In genomic region chr5:103926398-103926797, GRCm38 (mm10) we compare ENCODE assay signal across 12 mouse cellular contexts. TPM values are rescaled to one million over a fixed set of nuclear protein-coding genes. Genes with fewer than 3 reads are reported as not detected.
DNase-seq lines count a peak whose midpoint lies in the region; TF ChIP-seq lines count a peak whose summit lies in the region.
"Had no signal": no experiment of that assay in that cellular context is flagged by ENCODE, and none has a peak within 500 bp of the region (broad histone marks: within the 10 kb centered on the region; RNA-seq: fewer than 3 reads in every experiment).

No protein-coding gene starts in this region.

- no peaks in the 10 kb centered on the region for H3K27me3 ChIP-seq in heart, adult 2 months (ENCODE audit: control insufficient read depth, insufficient read depth, low read length)
- no peaks in the 10 kb centered on the region for H3K27me3 ChIP-seq in heart, embryonic 10.5 days (ENCODE audit: insufficient read depth, poor library complexity, severe bottlenecking)
- H3K27me3 ChIP-seq: heart, embryonic 15.5 days; stomach, embryonic 15.5 days had no signal

- TF ChIP-seq CTCF in heart, adult 2 months (IDR thresholded peaks at IDR 0.05): peak; percentile 62

- H3K79me2 ChIP-seq in heart, adult 2 months (replicated peaks; ENCODE audit: control insufficient read depth, insufficient read depth, low read length): no peaks in the 10 kb centered on the region

- no peak overlapping the region for H3K4me3 ChIP-seq in heart, adult 2 months
- H3K4me3 ChIP-seq in heart, embryonic 10.5 days: no peak overlapping the region
- H3K4me3 ChIP-seq: heart, embryonic 15.5 days; megakaryocyte, embryonic 14.5 days; stomach, embryonic 15.5 days had no signal

- H3K9ac ChIP-seq in heart, adult 2 months (ENCODE audit: low read depth, low read length): no peak overlapping the region
- H3K9ac ChIP-seq: heart, embryonic 15.5 days; stomach, embryonic 15.5 days had no signal

- intact Hi-C loops in heart, adult 2 months (cut with DNase I): loop anchor here (5.0 kb wide), 1 partner anchor 249 kb away; no protein-coding TSS in a partner anchor
- intact Hi-C loops in left cerebral cortex, postnatal 10 days (cut with DNase I): loop anchor here (10.0 kb wide), 1 partner anchor 572 kb away; no protein-coding TSS in a partner anchor

- peaks cover 1% of the 10 kb centered on the region; the same call in 1 of the 2 replicates for H3K4me1 ChIP-seq in heart, adult 2 months (ENCODE audit: control insufficient read depth, insufficient read depth, low read length)
- H3K4me1 ChIP-seq in heart, embryonic 10.5 days: peaks cover 6% of the 10 kb centered on the region; the same call in 1 of the 2 replicates
- H3K4me1 ChIP-seq: stomach, embryonic 15.5 days had no signal

- no peak for TF ChIP-seq EP300 in heart, adult 2 months (IDR thresholded peaks at IDR 0.05; ENCODE audit: insufficient read depth, low read depth, low read length)

- 74% methylated on average over 12 of the region's 12 CpGs for WGBS in heart, adult 2 months
- WGBS in heart, embryonic 10.5 days: 62% methylated on average over 12 of the region's 12 CpGs

- no peak overlapping the region for H3K27ac ChIP-seq in heart, adult 2 months
- H3K27ac ChIP-seq in heart, embryonic 10.5 days: no peak overlapping the region
- H3K27ac ChIP-seq: heart, embryonic 15.5 days; stomach, embryonic 15.5 days had no signal

- DNase-seq in heart, adult 2 months: no peak
- no peak for DNase-seq in heart, adult 11 months
- DNase-seq in 3T3-L1 (ENCODE audit: low read depth, low spot score) (peak; percentile 20), R1 (ENCODE audit: low read depth, low spot score) (peak; percentile 81)
- DNase-seq in lung, postnatal 36 days: peak; percentile 30
- no peak for DNase-seq in ovary, postnatal 36 days (ENCODE audit: low spot score)
- DNase-seq in heart, embryonic 10.5 days (ENCODE audit: low spot score): no peak
- DNase-seq in left cerebral cortex, postnatal 10 days (ENCODE audit: extremely low spot score in 1 of 2, low spot score in 2 of 2): no peak
- DNase-seq: adrenal gland, adult 2 months had no signal

- no peaks in the 10 kb centered on the region for H3K9me3 ChIP-seq in heart, embryonic 10.5 days
- H3K9me3 ChIP-seq: heart, embryonic 15.5 days; megakaryocyte, embryonic 14.5 days; stomach, embryonic 15.5 days had no signal

- TF ChIP-seq POLR2A in heart, adult 2 months (IDR thresholded peaks at IDR 0.05; ENCODE audit: insufficient read depth, low read depth, low read length): no peak

- H3K36me3 ChIP-seq in heart, adult 2 months (ENCODE audit: control insufficient read depth, insufficient read depth, low read length): no peaks in the 10 kb centered on the region
- H3K36me3 ChIP-seq in heart, embryonic 10.5 days: no peaks in the 10 kb centered on the region
- H3K36me3 ChIP-seq: heart, embryonic 15.5 days; stomach, embryonic 15.5 days had no signal

RNA-seq across cellular contexts. Expression of gene Klhl8, which starts 15.3 kb away (rescaled TPM):
- total RNA-seq in heart, adult 2 months (2021): 10 to 100 TPM; 11.0 to 12.1 TPM
- polyA plus RNA-seq in heart, adult 2 months (2012; rRNA removed): 7.7 and 16.6 TPM in 2 replicates
- 7.2 and 9.3 TPM in 2 replicates for polyA plus RNA-seq in heart, embryonic 10.5 days (2016; fragmentation: Nextera tagmentation; extraction: Ambion mirVana)
- 10 to 100 TPM; 37.8 to 40.5 TPM for total RNA-seq in left cerebral cortex, postnatal 10 days (2021)

RNA-seq across cellular contexts. Expression of gene Hsd17b13, which starts 50.8 kb away (rescaled TPM):
- total RNA-seq in heart, adult 2 months (2021): not detected
- 0.32 TPM in 1 of 2 replicates, not detected in the other for polyA plus RNA-seq in heart, adult 2 months (2012; rRNA removed)
- not detected in 2 replicates for polyA plus RNA-seq in heart, embryonic 10.5 days (2016; fragmentation: Nextera tagmentation; extraction: Ambion mirVana)
- 1 to 10 TPM; 1.3 to 1.9 TPM for total RNA-seq in left cerebral cortex, postnatal 10 days (2021)
- polyA plus RNA-seq: adrenal gland, adult 2 months; heart, embryonic 15.5 days had no signal

Comparison
In these comparisons a context has a peak if more than half of its experiments do, and no peak if none do; other contexts are left out.
1. DNase-seq: peak in 3T3-L1 (single experiment), R1 (single experiment) and lung, postnatal 36 days (single experiment); none in heart, adult 2 months (0 of 2), heart, adult 11 months (single experiment), ovary, postnatal 36 days (single experiment), heart, embryonic 10.5 days (single experiment) and left cerebral cortex, postnatal 10 days (0 of 2).